Mouse (Mus musculus): ENCODE data around the gene Ncor2. TPM values are rescaled to one million over a fixed set of nuclear protein-coding genes. Genes with fewer than 3 reads are reported as not detected.

The Ncor2 gene
- polyA plus RNA-seq, 1 experiment from 2014 or later = 36.5 TPM

- Histone ChIP-seq H3K27ac (ENCODE audit: low read depth) (peak overlapping the region; percentile 91), H3K9me3 (ENCODE audit: low read depth, low read length) (no peaks in the 10 kb centered on the region), H3K36me3 (ENCODE audit: insufficient read depth) (no peaks in the 10 kb centered on the region), H3K4me1 (ENCODE audit: insufficient read depth) (peaks cover 47% of the 10 kb centered on the region), H3K4me2 (peak overlapping the region; percentile 19; the same call in 1 of the 2 replicates), H3K9ac (no peak overlapping the region; the same call in 1 of the 2 replicates), H3K27me3 (ENCODE audit: insufficient read depth, low read length) (no peaks in the 10 kb centered on the region), H3K4me3 (ENCODE audit: low read depth, low read length) (no peak overlapping the region)
- 33% methylated on average over 7 of the region's 7 CpGs for WGBS
- TF ChIP-seq CTCF (IDR thresholded peaks at IDR 0.05; ENCODE audit: low read depth) = no peak
- peak; percentile 70 for DNase-seq
- peak; percentile 36 for ATAC-seq (ENCODE audit: insufficient read depth)
Measured at GRCm38 (mm10) chr5:125134391-125134790, 44.6 kb downstream of the Ncor2 start.

- H3K27ac ChIP-seq (ENCODE audit: low read depth) = peak overlapping the region; percentile 91
- H3K36me3 ChIP-seq (ENCODE audit: insufficient read depth) = no peaks in the 10 kb centered on the region
- H3K4me1 ChIP-seq (ENCODE audit: insufficient read depth) = peaks cover 47% of the 10 kb centered on the region
- 58% methylated on average over 4 of the region's 4 CpGs for WGBS
- TF ChIP-seq CTCF (IDR thresholded peaks at IDR 0.05; ENCODE audit: low read depth) = no peak
- no peaks in the 10 kb centered on the region for H3K27me3 ChIP-seq (ENCODE audit: insufficient read depth, low read length)
- DNase-seq = peak; percentile 40
- no peak for ATAC-seq (ENCODE audit: insufficient read depth)
- no peak overlapping the region for H3K4me3 ChIP-seq (ENCODE audit: low read depth, low read length)
- no peak overlapping the region for H3K9ac ChIP-seq
- H3K9me3 ChIP-seq (ENCODE audit: low read depth, low read length) = no peaks in the 10 kb centered on the region
- no peak overlapping the region for H3K4me2 ChIP-seq
Measured at GRCm38 (mm10) chr5:125133651-125134050, 45.4 kb downstream of the Ncor2 start.

- Histone ChIP-seq H3K27me3 (ENCODE audit: insufficient read depth, low read length) (no peaks in the 10 kb centered on the region), H3K4me3 (ENCODE audit: low read depth, low read length) (no peak overlapping the region), H3K4me2 (no peak overlapping the region), H3K9ac (no peak overlapping the region), H3K27ac (ENCODE audit: low read depth) (no peak overlapping the region), H3K4me1 (ENCODE audit: insufficient read depth) (peaks cover 41% of the 10 kb centered on the region), H3K9me3 (ENCODE audit: low read depth, low read length) (no peaks in the 10 kb centered on the region), H3K36me3 (ENCODE audit: insufficient read depth) (no peaks in the 10 kb centered on the region)
- no peak for ATAC-seq (ENCODE audit: insufficient read depth)
- DNase-seq = no peak
- WGBS = 89% methylated on average over 13 of the region's 13 CpGs
- TF ChIP-seq CTCF (IDR thresholded peaks at IDR 0.05; ENCODE audit: low read depth) = no peak
Measured at GRCm38 (mm10) chr5:125132566-125133260, 46.3 kb downstream of the Ncor2 start.

DNA sequence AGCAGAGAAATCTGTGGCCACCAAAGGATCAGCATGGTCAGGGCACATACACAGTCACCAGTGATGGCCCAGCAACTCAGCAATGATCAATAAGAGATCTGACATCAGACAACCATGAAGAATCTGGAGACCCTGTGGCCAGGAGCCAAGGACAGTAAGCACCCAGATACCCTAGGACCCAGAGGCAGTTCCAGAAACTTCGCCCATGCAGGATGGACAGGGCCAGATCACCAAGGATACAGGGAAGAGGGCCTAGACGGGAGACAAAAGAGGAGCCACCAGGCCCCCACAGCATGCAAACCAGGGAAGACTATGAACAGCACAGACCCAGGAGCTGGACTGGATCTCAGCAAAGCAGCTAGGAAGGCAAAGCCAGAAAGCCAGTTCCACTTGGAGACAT lies 47.0 kb downstream of the Ncor2 start:
- no peak for TF ChIP-seq CTCF (IDR thresholded peaks at IDR 0.05; ENCODE audit: low read depth)
- Histone ChIP-seq H3K4me3 (ENCODE audit: low read depth, low read length) (no peak overlapping the region), H3K9me3 (ENCODE audit: low read depth, low read length) (no peaks in the 10 kb centered on the region), H3K4me1 (ENCODE audit: insufficient read depth) (peaks cover 35% of the 10 kb centered on the region), H3K27ac (ENCODE audit: low read depth) (no peak overlapping the region), H3K9ac (no peak overlapping the region), H3K36me3 (ENCODE audit: insufficient read depth) (no peaks in the 10 kb centered on the region), H3K27me3 (ENCODE audit: insufficient read depth, low read length) (no peaks in the 10 kb centered on the region), H3K4me2 (no peak overlapping the region)
- 93% methylated on average over 2 of the region's 2 CpGs for WGBS
- DNase-seq (no peak), ATAC-seq (ENCODE audit: insufficient read depth) (no peak)

DNA sequence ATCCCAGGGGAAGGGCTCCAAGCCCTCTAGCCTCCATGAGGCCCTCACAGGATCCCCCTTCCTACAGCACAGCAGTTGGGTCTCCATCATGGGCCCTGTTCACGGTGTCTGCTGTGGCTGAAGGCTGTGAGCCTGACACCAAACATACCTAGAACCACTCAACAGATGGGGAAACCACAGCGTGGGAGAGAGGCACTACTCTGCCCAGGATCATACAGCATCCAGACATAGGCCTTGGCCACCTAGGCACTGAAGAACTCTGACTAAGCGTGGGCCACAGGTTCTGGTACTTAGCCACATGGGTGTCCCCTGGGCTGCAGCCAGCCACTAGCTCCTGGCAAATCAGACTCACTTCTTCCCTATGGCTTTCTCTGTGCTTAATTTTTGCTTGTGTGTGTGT lies 48.6 kb downstream of the Ncor2 start:
- no peak for ATAC-seq (ENCODE audit: insufficient read depth)
- H3K36me3 ChIP-seq (ENCODE audit: insufficient read depth) = no peaks in the 10 kb centered on the region
- TF ChIP-seq CTCF (IDR thresholded peaks at IDR 0.05; ENCODE audit: low read depth) = no peak
- no peak overlapping the region for H3K9ac ChIP-seq
- no peak for DNase-seq
- peaks cover 31% of the 10 kb centered on the region for H3K4me1 ChIP-seq (ENCODE audit: insufficient read depth)
- 76% methylated on average over 3 of the region's 3 CpGs for WGBS
- H3K4me2 ChIP-seq = no peak overlapping the region
- H3K4me3 ChIP-seq (ENCODE audit: low read depth, low read length) = no peak overlapping the region
- no peak overlapping the region for H3K27ac ChIP-seq (ENCODE audit: low read depth)
- no peaks in the 10 kb centered on the region for H3K9me3 ChIP-seq (ENCODE audit: low read depth, low read length)
- H3K27me3 ChIP-seq (ENCODE audit: insufficient read depth, low read length) = no peaks in the 10 kb centered on the region

- peaks cover 23% of the 10 kb centered on the region for H3K4me1 ChIP-seq (ENCODE audit: insufficient read depth)
- no peak for ATAC-seq (ENCODE audit: insufficient read depth)
- no peaks in the 10 kb centered on the region for H3K9me3 ChIP-seq (ENCODE audit: low read depth, low read length)
- no peak for TF ChIP-seq CTCF (IDR thresholded peaks at IDR 0.05; ENCODE audit: low read depth)
- H3K27me3 ChIP-seq (ENCODE audit: insufficient read depth, low read length) = no peaks in the 10 kb centered on the region
- H3K9ac ChIP-seq = no peak overlapping the region
- H3K4me2 ChIP-seq = no peak overlapping the region
- H3K4me3 ChIP-seq (ENCODE audit: low read depth, low read length) = no peak overlapping the region
- H3K27ac ChIP-seq (ENCODE audit: low read depth) = peak overlapping the region; percentile 18; the same call in 1 of the 2 replicates
- no peak for DNase-seq
- peaks cover 12% of the 10 kb centered on the region for H3K36me3 ChIP-seq (ENCODE audit: insufficient read depth)
- 68% methylated on average over 14 of the region's 14 CpGs for WGBS
Measured at GRCm38 (mm10) chr5:125128939-125129385, 50.1 kb downstream of the Ncor2 start.

- Histone ChIP-seq H3K27ac (ENCODE audit: low read depth) (no peak overlapping the region), H3K4me3 (ENCODE audit: low read depth, low read length) (no peak overlapping the region), H3K4me1 (ENCODE audit: insufficient read depth) (peaks cover 24% of the 10 kb centered on the region), H3K9me3 (ENCODE audit: low read depth, low read length) (no peaks in the 10 kb centered on the region), H3K36me3 (ENCODE audit: insufficient read depth) (peaks cover 14% of the 10 kb centered on the region), H3K4me2 (no peak overlapping the region), H3K9ac (no peak overlapping the region), H3K27me3 (ENCODE audit: insufficient read depth, low read length) (no peaks in the 10 kb centered on the region)
- no peak for DNase-seq
- 93% methylated on average over 1 of the region's 1 CpGs for WGBS
- no peak for TF ChIP-seq CTCF (IDR thresholded peaks at IDR 0.05; ENCODE audit: low read depth)
- ATAC-seq (ENCODE audit: insufficient read depth) = no peak
Measured at GRCm38 (mm10) chr5:125127920-125128319, 51.1 kb downstream of the Ncor2 start.

All from lung, embryonic 14.5 days (tissue).